Mouse (Mus musculus) cerebellum, adult 2 months (tissue): ENCODE measurements around the gene Chrna1.

ENCODE experiments used
- CTCF ChIP-seq: fragments of 200-500 bp; IDR thresholded peaks from 2 replicates; pipeline ENCODE4 v1.5.1; 2011; ENCODE audit warnings: low read depth, mild to moderate bottlenecking, control low read depth, low read length, moderate library complexity, borderline replicate concordance; ENCODE audit not compliant: insufficient read depth
- POLR2A ChIP-seq: fragments of 200-500 bp; IDR thresholded peaks from 2 replicates; pipeline ENCODE4 v1.6.1; 2011; ENCODE audit warnings: low read length, control low read depth, borderline replicate concordance; ENCODE audit not compliant: insufficient read depth

- TF ChIP-seq POLR2A (no peak), CTCF (no peak)
Observed at GRCm38 (mm10) chr2:73540450-73541162, 39.5 kb downstream of the Chrna1 start.
